Mouse (Mus musculus) heart, postnatal 0 days (tissue): ENCODE measurements around the gene Zfp385c.

Experiments used
- CTCF ChIP-seq: IDR thresholded peaks from 2 replicates; pipeline ENCODE4 v1.5.1; 2016; ENCODE audit warnings: antibody characterized with exemption, control low read depth, low read depth
- EP300 ChIP-seq: IDR thresholded peaks from 2 replicates; pipeline ENCODE4 v1.6.1; 2016; ENCODE audit warnings: antibody characterized with exemption, low read depth

- no peak for TF ChIP-seq EP300
- no peak for TF ChIP-seq CTCF
Observed at GRCm38 (mm10) chr11:100608796-100609195, 83.5 kb downstream of the Zfp385c start.
